Mouse (Mus musculus) small intestine, adult 2 months (tissue): Measurements from ENCODE around the gene Pcdh15.

Source experiments
- CTCF ChIP-seq: fragments of 200-500 bp; IDR thresholded peaks from 2 replicates; pipeline ENCODE4 v1.5.1; 2012; ENCODE audit warnings: low read depth, mild to moderate bottlenecking, control low read depth, inconsistent platforms, low read length, moderate library complexity, mixed read lengths; ENCODE audit not compliant: insufficient replicate concordance, insufficient read length; ENCODE audit errors: extremely low read depth
- POLR2A ChIP-seq: fragments of 200-500 bp; IDR thresholded peaks from 2 replicates; pipeline ENCODE4 v1.6.1; 2012; ENCODE audit warnings: low read depth, mild to moderate bottlenecking, control low read depth, inconsistent platforms, low read length, moderate library complexity

DNA sequence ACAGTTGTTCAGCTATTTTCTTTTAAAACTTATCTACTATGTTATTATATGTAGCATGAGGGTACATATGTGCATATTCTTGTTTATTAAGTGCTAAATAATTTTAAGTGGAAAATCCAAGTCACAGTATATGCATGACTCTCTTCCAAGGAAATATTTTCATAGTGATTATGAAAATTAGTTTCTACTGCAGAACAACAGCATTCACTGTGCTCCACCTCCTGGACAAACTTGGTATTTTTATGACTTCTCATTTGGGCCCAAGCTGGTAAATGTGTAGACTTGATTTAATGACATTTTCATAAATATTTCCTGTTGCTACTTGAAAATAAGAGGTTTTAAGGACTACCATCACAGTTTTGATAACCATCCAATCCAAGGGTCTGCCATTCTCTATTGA is 1104.5 kb downstream of the Pcdh15 start:
- TF ChIP-seq CTCF (no peak), POLR2A (no peak)
